Mouse (Mus musculus) kidney, adult 8-10 months (tissue): ENCODE data around the gene Mad1l1.

Experiments used
- DNase-seq, 2 experiments: peaks; one replicate each; pipeline ENCODE4 v3.0.0; 2022

Gene Mad1l1

GRCm38 (mm10) chr5:140035641-140036040 is 285.7 kb downstream of the Mad1l1 start:
- peak in 1 of 2 experiments; percentile 52 for DNase-seq

- no peak for DNase-seq
These were observed 286.4 kb downstream of the Mad1l1 start for GRCm38 (mm10) chr5:140035025-140035330.

- DNase-seq: peak; percentile 34 to 62
These were observed 286.9 kb downstream of the Mad1l1 start for GRCm38 (mm10) chr5:140034300-140035024.

- no peak for DNase-seq
These were observed 295.0 kb downstream of the Mad1l1 start for GRCm38 (mm10) chr5:140026366-140026765.

- DNase-seq: peak; percentile 30 to 54
These were observed 296.1 kb downstream of the Mad1l1 start for GRCm38 (mm10) chr5:140025301-140025700.

GRCm38 (mm10) chr5:140023941-140024500 is 297.3 kb downstream of the Mad1l1 start:
- peak; percentile 86 to 88 for DNase-seq

GRCm38 (mm10) chr5:140022861-140023260 is 298.5 kb downstream of the Mad1l1 start:
- no peak for DNase-seq

GRCm38 (mm10) chr5:140021755-140022154 is 299.6 kb downstream of the Mad1l1 start:
- no peak for DNase-seq

GRCm38 (mm10) chr5:140019616-140020015 is 301.7 kb downstream of the Mad1l1 start:
- no peak for DNase-seq

GRCm38 (mm10) chr5:140018780-140019179 is 302.6 kb downstream of the Mad1l1 start:
- DNase-seq: no peak

- no peak for DNase-seq
These were observed 304.5 kb downstream of the Mad1l1 start for GRCm38 (mm10) chr5:140016896-140017295.

GRCm38 (mm10) chr5:140013652-140014051 is 307.7 kb downstream of the Mad1l1 start:
- no peak for DNase-seq

GRCm38 (mm10) chr5:140012286-140012967 is 308.9 kb downstream of the Mad1l1 start:
- no peak for DNase-seq

GRCm38 (mm10) chr5:140010405-140010804 is 310.9 kb downstream of the Mad1l1 start:
- DNase-seq: no peak

- no peak for DNase-seq
These were observed 312.2 kb downstream of the Mad1l1 start for GRCm38 (mm10) chr5:140009083-140009655.

GRCm38 (mm10) chr5:140008523-140008806 is 312.9 kb downstream of the Mad1l1 start:
- no peak for DNase-seq

GRCm38 (mm10) chr5:140007656-140008522 is 313.5 kb downstream of the Mad1l1 start:
- no peak for DNase-seq

GRCm38 (mm10) chr5:140006861-140007260 is 314.5 kb downstream of the Mad1l1 start:
- no peak for DNase-seq

GRCm38 (mm10) chr5:140002541-140002940 is 318.8 kb downstream of the Mad1l1 start:
- no peak for DNase-seq

- DNase-seq: no peak
These were observed 322.4 kb downstream of the Mad1l1 start for GRCm38 (mm10) chr5:139998916-139999315.

- DNase-seq: peak in 1 of 2 experiments; percentile 28
These were observed 323.0 kb downstream of the Mad1l1 start for GRCm38 (mm10) chr5:139998321-139998720.

GRCm38 (mm10) chr5:139991531-139991930 is 329.8 kb downstream of the Mad1l1 start:
- DNase-seq: no peak
